Mouse (Mus musculus) gastrocnemius, postnatal 14 days (tissue): ENCODE data around the gene Abcc3. TPM values are rescaled to one million over a fixed set of nuclear protein-coding genes. Genes with fewer than 3 reads are reported as not detected.
"Not testable (repeated sequence)": the region's sequence is repeated elsewhere in the genome, so short reads cannot be mapped to it uniquely, and the experiment has no call there.

Experiments
- DNase-seq: peaks from one replicate; pipeline ENCODE4 v3.0.0; 2021; ENCODE audit warnings: mixed read lengths
- intact Hi-C: fragments of 180-260 bp; cut with DNase I; formaldehyde crosslinking; loops from one replicate; pipeline ENCODE4 v1.15.1; 2025; ENCODE audit warnings: low total_unique reads
- total RNA-seq, 2 experiments: library from RNA; stranded (reverse); gene quantifications; 2 replicates each; pipeline ENCODE4 v1.2.3; 2021

The Abcc3 gene
- total RNA-seq, 2 experiments from 2014 or later, result 0.93 to 1.5 TPM

DNA sequence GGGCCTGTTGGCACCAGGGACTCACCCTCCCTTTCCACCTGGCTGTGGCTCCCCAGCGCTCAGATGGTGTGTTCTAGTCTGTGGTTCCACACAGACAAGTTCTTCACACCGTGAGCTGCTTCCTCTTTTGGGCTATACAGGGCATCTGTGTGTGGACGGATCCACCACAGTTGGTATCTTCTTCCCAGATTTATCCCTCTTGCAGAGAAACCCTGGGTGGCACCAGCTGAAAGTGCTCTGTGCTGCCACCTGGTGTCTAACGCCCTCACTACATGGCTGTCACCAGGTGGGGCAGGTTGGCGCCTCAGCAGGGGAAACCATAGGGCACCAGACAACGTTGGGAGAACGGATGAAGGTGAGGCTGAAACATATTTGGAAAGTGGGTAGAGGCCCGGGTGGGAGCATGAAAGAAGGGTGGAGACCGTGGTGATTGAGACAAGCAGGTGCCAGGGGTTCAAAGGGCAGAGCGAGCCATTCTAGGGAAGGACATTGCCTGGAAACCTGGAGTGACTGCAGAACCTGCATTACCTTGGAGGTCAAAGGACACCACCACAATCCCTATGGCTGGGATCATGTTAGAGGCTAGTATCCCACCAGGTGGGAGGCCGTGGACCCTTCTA, 12.0 kb upstream of the Abcc3 start:
- intact Hi-C loops, result loop anchor here (2.0 to 5.0 kb wide), 2 partner anchors 64 to 167 kb away; no protein-coding TSS in a partner anchor

DNA sequence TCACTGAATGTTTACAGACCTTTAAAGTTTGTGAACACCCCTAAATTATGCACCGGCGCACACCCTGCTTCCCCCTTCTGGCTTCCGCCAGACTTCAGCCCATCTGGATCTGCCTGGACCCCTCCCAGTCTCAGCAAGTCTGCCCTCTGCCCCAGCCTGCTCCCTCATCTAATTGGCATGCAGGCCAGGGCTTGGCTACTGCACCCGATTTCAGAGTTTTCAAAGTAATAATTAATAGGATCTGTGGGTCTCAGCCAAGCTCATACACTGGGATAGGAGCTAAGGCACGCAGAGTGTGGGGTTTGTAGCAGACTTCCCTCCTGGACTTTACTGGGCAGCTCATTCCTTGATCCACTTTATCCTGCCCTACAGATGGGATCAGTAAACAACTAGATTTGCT, 11.4 kb upstream of the Abcc3 start:
- intact Hi-C loops, result loop anchor here (2.0 to 5.0 kb wide), 2 partner anchors 63 to 167 kb away; no protein-coding TSS in a partner anchor
- DNase-seq, result no peak

More for the DNA sequence above, 12.0 kb upstream of the Abcc3 start:
- peak; percentile 75 for DNase-seq

DNA sequence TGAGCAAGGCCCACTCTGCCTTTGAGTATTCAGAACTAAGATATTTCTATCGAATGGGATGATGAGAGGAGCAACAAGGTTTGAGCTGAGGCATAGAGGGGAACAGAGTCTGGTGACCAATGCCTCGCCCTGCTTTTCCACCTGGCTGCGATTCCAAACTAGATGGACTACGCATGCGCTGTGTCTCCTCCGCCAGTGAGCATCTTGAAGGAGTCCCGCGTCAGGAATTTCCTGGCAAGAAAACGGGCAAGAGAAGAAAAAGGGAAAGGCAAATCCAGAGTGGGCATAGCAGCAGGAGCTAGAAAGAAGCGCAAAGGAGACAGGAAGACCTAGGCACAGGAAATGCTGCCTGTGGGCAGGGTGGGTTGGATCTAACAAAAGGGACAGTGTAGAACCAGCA, 11.0 kb upstream of the Abcc3 start:
- intact Hi-C loops, result loop anchor here (2.0 to 5.0 kb wide), 2 partner anchors 63 to 166 kb away; no protein-coding TSS in a partner anchor
- no peak for DNase-seq

DNA sequence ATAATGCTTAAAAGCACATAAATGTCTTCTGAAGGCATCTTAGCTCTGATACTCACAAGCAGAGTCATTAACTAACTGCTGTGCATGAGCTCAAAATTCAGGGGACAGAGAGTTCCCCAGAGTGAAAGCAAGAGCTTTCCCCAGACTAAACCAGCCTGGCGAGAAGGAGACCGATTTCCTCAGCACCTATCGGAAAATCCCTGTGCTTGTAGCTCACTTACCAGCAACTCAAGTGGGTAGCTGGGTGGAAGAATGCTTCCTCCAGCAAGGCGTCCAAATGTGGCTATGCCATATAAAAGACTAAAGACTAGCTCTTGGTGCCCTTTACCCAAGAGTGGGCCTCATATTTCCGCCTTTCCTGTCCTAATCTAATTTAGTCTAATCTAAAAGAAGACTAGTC, 9.9 kb upstream of the Abcc3 start:
- intact Hi-C loops, result loop anchor here (5.0 kb wide), 1 partner anchor 165 kb away; no protein-coding TSS in a partner anchor
- DNase-seq, result no peak

DNA sequence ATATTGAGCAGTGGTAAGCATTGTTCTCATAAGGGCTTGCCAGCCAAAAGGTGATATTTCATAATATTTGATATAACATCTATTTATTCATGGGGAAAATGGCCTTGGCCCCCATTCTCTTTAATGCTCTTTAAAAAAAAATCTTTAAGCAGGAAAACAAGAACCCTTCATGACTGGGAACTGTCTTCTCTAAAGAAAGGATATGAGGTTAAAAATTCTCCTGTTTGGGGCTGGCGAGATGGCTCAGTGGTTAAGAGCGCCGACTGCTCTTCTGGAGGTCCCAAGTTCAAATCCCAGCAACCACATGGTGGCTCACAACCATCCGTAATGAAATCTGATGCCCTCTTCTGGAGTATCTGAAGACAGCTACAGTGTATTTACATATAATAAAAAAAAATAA, 9.2 kb upstream of the Abcc3 start:
- intact Hi-C loops, result loop anchor here (5.0 kb wide), 1 partner anchor 165 kb away; no protein-coding TSS in a partner anchor
- DNase-seq, result not testable (repeated sequence)

DNA sequence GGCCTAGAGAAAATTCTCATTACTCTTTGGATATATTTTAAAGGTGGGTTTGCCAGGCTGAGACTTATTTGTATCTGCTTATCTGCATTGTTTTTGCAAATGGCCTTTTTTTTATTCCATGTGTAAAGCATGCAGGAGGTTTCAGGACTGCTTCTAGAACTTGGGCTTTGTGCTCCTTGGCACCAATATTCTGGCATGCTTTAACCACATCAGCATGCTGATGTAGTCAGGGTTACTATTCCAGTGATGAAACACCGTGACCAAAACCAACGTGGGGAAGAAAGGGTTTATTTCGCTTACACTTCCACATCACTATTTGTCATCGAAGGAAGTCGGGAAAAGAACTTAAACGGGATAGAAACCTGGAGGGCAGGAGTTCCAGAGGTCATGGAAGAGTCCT, 8.2 kb upstream of the Abcc3 start:
- intact Hi-C loops, result loop anchor here (5.0 kb wide), 1 partner anchor 164 kb away; no protein-coding TSS in a partner anchor
- DNase-seq, result no peak

DNA sequence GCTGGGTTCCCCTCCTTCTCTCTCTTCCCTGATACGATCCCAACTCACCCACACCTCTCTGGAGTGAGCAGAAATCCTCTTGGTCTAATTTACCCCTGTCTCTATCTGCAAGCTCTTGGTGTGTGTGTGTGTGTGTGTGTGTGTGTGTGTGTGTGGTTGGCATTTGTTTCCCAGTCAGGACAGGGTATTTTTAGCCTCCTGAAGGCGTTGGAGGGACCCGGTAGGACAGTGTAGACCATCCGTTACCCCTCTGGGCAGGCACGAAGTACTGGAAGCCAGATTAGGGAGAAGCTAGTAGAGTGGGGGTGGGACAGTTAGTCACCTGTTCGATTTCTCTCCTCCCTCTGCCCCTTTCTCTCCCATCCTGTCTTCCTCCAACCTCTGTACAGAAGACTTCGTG, 1.3 kb upstream of the Abcc3 start:
- intact Hi-C loops, result loop anchor here (5.0 kb wide), 1 partner anchor 37 kb away; no protein-coding TSS in a partner anchor
- DNase-seq, result no peak

DNA sequence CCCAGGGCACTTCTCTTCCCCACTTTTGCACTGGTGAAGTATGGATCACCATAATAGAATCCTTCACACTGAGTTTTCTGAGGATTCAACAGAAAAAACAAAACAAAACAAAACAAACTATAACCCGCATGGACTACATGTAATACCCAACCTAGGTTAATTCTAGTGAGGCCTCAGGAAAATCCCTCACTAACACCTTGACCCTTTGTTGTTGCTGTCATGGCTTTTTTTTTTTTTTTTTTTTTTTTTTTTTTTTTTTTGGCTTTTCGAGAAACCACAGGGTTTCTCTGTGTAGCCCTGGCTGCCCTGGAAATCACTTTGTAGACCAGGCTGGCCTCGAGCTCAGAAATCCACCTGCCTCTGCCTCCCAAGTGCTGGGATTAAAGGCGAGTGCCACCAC, 693 bp upstream of the Abcc3 start:
- not testable (repeated sequence) for DNase-seq
- intact Hi-C loops, result loop anchor here (5.0 kb wide), 1 partner anchor 36 kb away; no protein-coding TSS in a partner anchor

DNA sequence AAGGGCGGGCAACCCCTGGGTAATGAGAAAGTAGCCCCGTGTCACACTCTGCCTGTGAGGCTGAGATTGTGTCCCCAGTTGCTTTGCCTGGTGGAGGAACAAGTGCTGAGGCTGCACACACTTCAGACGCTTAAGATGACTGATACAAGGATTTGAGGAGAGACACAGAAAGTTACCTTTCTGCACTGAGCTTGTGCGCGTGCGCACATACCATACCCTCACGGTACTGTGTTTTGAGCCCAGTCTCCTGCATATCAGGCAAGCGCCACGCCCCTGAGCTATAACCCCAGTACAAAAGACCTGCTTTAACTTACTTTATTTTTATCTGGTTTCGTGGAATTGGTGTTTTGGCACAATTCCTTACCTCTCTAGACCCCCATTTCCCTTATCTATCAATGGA, 1.1 kb downstream of the Abcc3 start:
- intact Hi-C loops, result loop anchor here (5.0 kb wide), 1 partner anchor 34 kb away; no protein-coding TSS in a partner anchor
- no peak for DNase-seq

DNA sequence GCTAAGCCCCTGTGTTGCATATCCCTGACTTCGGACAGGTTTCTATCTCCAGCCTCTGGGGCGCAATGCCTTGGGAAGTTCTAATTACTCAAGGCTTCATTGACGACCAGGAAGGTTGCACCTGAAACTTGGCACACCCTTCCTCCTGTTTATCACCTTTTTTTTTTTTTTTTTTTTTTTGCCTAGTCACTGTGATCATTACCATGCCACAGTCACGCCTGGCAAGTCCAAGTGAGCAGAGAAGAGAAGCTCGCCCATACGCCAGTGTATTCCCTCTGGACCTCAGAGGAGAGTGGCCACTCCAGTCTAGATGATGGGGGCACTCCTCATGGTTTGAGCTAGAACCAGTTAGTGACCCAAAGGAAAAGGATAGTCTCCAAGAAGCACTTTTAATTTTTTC, 2.0 kb downstream of the Abcc3 start:
- intact Hi-C loops, result loop anchor here (5.0 kb wide), 1 partner anchor 34 kb away; no protein-coding TSS in a partner anchor

DNA sequence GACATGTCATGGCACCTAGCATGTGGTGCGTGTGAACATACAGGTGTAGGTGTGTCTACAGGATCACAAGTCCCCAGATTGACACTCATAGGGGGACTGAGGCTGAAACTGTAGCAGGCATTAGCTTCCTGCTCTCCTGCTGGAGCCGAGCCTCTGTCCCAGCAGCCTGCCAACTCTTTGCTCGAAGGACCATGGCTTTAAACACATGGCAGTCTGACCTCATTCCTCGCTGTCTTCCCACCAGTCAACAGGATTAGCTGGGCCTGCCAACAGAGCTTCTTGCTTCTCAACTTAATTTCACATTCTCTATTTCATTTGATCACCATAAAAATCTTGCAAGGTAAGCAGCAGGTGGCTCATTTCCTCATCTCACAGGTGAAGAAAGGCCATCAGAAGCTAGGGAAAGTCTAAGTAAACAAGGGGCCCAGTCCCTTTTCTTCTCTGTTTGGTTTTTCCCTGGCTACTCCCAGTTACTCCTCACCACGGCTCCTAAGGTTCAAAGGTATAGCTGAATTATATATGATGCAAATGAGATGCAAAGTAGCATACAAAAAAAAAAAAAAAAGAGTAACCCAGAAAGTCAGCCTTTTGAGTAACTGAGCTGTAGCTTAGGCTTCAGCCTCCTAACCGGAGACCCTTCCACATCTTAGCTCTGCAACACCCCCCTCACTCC, 2.9 kb downstream of the Abcc3 start:
- intact Hi-C loops, result loop anchor here (5.0 kb wide), 1 partner anchor 33 kb away; no protein-coding TSS in a partner anchor
- DNase-seq, result no peak

More for the DNA sequence above, 2.0 kb downstream of the Abcc3 start:
- no peak for DNase-seq

DNA sequence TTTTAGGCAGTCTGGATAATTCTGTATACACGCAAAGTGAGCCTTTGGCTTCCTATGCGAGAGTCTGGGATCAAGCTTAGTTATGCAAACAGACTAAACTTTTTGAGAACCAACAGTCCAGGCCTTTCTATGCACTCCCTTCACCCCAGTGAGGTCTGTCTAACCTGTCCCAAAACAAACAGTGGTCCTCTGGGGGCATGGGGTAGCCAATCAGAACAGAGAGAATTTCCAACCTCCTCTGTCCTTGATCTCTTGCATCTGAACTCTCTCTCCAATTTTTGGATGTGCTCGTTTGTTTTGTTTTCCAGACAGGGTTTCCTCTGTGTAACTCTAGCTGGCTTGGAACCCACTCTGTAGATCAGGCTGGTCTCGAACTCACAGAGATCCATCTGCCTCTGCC, 3.8 kb downstream of the Abcc3 start:
- intact Hi-C loops, result no loop called here
- DNase-seq, result no peak

DNA sequence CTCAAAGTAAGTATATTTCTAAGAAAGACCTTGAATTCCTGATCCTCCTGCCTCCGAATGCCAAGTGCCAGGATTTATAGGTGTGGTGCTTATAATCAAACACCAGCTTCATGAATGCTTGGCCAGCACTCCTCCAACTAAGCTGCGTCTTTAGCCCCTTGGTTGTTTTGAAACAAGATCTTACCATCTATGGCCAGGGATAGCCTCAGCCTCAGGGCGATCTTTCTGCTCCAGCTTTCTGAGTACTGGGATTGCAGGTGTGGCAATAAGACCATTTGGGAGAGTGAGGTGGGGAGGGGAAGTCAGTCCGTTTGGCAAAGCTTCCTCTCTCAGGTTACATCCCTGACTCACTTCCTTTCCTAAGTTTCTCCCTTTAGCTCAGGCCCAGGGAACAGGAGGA, 5.0 kb downstream of the Abcc3 start:
- intact Hi-C loops, result no loop called here
- DNase-seq, result no peak

DNA sequence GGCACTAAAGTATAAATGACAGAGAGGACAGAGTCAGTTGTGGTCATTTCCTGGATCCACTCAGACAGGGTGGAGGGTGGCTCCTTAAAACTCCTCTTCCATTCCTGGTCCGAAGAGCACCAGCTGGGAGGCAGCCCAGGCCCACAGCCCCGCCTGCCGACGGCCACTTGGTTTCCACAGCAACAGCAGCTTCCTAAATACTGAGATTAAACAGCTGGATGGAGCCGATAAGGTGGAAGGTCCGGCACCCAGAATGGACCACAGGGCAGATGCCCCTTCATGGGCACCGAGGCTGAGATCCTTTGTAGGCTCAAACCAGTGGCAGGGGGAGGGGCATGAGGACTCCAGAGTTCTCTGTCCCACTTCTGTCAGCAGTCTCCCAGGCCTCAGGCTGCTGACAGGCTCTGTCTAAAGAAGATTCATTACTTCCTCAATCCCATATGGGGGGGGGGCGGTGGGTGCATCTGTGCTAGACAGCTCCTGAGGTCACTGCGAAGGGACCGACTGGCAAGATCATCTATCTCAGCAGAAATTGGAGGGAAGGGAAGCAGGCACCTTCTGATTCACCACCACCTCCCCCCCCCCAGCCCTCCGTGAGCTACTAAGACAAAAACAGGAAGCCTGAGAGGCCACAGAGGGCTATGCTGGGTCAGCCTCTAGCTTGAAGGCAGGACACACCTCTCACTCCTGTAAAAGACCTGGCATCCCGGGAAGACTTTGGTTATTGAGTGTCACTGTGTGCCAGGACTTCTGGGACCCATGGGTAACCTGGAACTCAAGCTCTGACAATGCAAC, 6.6 kb downstream of the Abcc3 start:
- peak; percentile 39 for DNase-seq
- intact Hi-C loops, result no loop called here

DNA sequence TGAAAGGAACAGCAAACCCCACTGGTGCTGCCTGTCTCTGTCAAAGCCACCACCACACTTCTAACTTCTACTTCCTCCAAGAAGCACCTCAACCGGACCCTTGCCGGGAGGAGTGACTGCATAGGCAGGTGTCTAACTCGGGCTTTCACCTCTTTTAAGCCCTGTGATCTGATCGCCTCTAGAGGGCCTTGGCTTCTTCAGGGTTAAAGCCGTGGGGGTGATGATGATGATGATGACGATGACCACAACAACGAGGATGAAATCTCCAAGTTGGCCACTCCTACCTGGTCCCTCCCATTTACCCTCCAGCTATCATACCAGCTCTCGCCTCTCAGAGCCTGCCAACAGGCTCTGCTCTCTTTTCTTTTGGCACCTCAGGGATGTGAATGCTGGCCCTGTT, 13.1 kb downstream of the Abcc3 start:
- intact Hi-C loops, result no loop called here
- no peak for DNase-seq

DNA sequence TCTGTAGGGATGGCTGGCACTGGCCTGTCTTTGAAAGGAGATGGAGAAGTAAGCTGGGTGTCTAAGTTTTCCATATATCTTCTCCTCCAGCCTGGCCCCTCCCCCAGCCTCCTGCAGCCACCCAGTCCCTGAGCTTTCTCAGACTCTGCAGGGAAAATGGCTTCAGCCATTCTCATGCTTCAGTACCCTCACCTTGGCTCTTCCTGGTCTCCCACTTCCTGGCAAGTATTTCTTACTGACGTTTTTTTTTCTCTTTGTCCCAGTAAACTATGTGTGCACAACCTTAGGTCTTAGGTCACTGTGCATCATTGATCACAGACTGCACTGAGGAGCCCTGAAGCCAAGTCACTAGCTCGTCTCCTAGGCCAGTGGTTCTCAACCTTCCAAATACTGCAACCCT, 13.7 kb downstream of the Abcc3 start:
- no peak for DNase-seq
- intact Hi-C loops, result no loop called here

DNA sequence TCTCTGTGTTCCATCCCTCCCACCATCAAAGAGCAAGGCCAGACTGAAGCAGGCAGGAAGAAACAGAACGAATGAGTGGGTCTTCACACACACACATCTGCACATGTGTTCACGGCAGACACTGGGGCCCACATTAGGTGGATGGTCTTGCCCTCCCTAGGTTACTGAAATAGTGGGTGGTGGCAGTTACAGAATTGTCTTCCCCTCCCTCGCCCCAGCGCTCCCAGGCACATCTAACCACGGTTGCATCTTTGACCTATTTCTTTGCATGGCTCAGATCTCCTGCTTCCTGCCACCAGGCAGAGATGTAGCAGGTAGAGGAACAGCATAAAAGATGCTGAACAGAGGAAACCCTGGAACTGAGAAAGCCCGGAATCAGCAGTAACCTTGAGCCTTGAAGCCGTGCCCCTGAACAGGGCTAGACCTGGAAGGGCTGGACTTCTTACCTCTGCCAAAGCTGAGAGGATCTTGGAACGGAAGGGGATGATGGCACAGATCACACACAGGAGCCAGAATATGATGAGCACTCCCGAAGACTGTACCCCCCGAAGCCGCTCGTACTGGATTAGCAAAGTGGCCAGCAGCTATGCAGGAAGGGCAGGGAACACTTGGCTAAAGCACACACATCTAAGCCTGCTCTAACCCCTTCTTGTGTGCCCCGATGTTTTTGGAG, 18.4 kb downstream of the Abcc3 start:
- no peak for DNase-seq
- intact Hi-C loops, result no loop called here

DNA sequence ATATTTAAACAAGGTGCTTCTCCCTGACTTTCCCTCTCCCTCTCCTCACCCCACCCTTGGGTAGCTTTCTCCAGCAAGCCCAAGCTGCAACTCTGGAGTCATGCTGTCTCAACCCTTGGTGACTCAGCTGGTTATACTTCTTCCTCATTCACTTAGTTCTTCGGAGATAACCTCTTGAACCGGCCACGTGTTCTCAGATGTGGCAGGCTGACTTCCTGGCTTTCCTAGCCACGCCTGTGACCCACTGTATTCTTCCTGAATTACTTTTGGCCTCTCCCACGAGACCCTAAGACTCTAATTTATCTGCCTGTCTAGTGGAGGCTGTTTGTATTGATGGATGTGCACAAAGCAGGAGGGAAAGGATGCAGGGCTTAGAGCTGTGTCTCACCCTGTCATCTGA, 22.0 kb downstream of the Abcc3 start:
- intact Hi-C loops, result no loop called here
- DNase-seq, result no peak

DNA sequence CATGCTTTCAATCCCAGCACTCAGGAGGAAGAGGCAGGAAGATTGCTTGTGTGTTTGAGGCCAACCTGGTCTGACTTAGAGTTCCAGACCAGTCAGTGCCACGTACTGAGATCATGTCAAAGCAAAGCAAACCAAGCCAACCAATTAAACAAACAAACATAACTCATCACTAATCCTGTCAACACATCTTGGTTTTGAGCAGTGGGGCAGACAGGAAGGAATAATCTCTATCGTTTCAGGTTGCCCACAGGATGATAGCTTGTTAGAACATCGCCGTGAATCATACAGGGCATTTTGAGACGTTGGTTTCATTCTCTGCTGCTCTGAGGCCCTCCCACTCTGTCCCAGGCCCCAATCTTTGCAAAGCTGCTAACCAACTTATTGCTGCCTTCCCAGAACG, 22.8 kb downstream of the Abcc3 start:
- DNase-seq, result no peak
- intact Hi-C loops, result no loop called here
